21 mouse cellular contexts compared by ENCODE assay signal in genomic region chr14:78343007-78343406, GRCm38 (mm10). TPM values are rescaled to one million over a fixed set of nuclear protein-coding genes. Genes with fewer than 3 reads are reported as not detected.
"Had no signal": no experiment of that assay in that cellular context is flagged by ENCODE, and none has a peak within 500 bp of the region (broad histone marks: within the 10 kb centered on the region; RNA-seq: fewer than 3 reads in every experiment).

No protein-coding gene starts in this region.

- H3K27ac ChIP-seq: limb, embryonic 10.5 days; limb, embryonic 13.5 days; liver, embryonic 12.5 days; liver, embryonic 15.5 days; lung, embryonic 15.5 days; midbrain, embryonic 10.5 days; neural tube, embryonic 12.5 days; neural tube, embryonic 15.5 days; stomach, embryonic 15.5 days had no signal

- H3K4me1 ChIP-seq: limb, embryonic 10.5 days; limb, embryonic 13.5 days; liver, embryonic 12.5 days; liver, embryonic 15.5 days; lung, embryonic 15.5 days; midbrain, embryonic 10.5 days; neural tube, embryonic 12.5 days; neural tube, embryonic 15.5 days; stomach, embryonic 15.5 days had no signal

- H3K9ac ChIP-seq: limb, embryonic 13.5 days; liver, embryonic 12.5 days; liver, embryonic 15.5 days; lung, embryonic 15.5 days; neural tube, embryonic 12.5 days; neural tube, embryonic 15.5 days; stomach, embryonic 15.5 days had no signal

- H3K4me3 ChIP-seq: limb, embryonic 10.5 days; limb, embryonic 13.5 days; liver, embryonic 12.5 days; liver, embryonic 15.5 days; lung, embryonic 15.5 days; megakaryocyte, embryonic 14.5 days; midbrain, embryonic 10.5 days; neural tube, embryonic 12.5 days; neural tube, embryonic 15.5 days; stomach, embryonic 15.5 days had no signal

- DNase-seq: kidney, adult 8-10 months; kidney, postnatal 14 days; kidney, postnatal 4 days; liver; lung, adult 18-20 months; lung, postnatal 10 days; lung, postnatal 36 days; midbrain, embryonic 14.5 days; right cerebral cortex, postnatal 4 days; thymus, postnatal 25 days had no signal

- ATAC-seq: liver, embryonic 12.5 days had no signal

- H3K36me3 ChIP-seq: limb, embryonic 10.5 days; limb, embryonic 13.5 days; liver, embryonic 12.5 days; liver, embryonic 15.5 days; lung, embryonic 15.5 days; midbrain, embryonic 10.5 days; neural tube, embryonic 12.5 days; neural tube, embryonic 15.5 days; stomach, embryonic 15.5 days had no signal

- H3K9me3 ChIP-seq: limb, embryonic 10.5 days; limb, embryonic 13.5 days; liver, embryonic 12.5 days; liver, embryonic 15.5 days; lung, embryonic 15.5 days; megakaryocyte, embryonic 14.5 days; midbrain, embryonic 10.5 days; neural tube, embryonic 12.5 days; neural tube, embryonic 15.5 days; stomach, embryonic 15.5 days had no signal

- H3K27me3 ChIP-seq: limb, embryonic 13.5 days; liver, embryonic 12.5 days; liver, embryonic 15.5 days; lung, embryonic 15.5 days; megakaryocyte, embryonic 14.5 days; neural tube, embryonic 12.5 days; neural tube, embryonic 15.5 days; stomach, embryonic 15.5 days had no signal

- H3K4me2 ChIP-seq: limb, embryonic 13.5 days; liver, embryonic 12.5 days; liver, embryonic 15.5 days; lung, embryonic 15.5 days; neural tube, embryonic 12.5 days; neural tube, embryonic 15.5 days; stomach, embryonic 15.5 days had no signal

RNA-seq across cellular contexts. Expression of gene Tnfsf11, which starts 35.2 kb away (rescaled TPM):
- total RNA-seq: layer of hippocampus, adult 18-20 months had no signal
- polyA plus RNA-seq: midbrain, embryonic 10.5 days; midbrain, embryonic 14.5 days; neural tube, embryonic 12.5 days had no signal
